Mouse (Mus musculus) gastrocnemius, adult 18-20 months (tissue): ENCODE measurements around the gene Elmo3. TPM values are rescaled to one million over a fixed set of nuclear protein-coding genes. Genes with fewer than 3 reads are reported as not detected.

ENCODE experiments used
- DNase-seq: peaks from one replicate; pipeline ENCODE4 v3.0.0; 2021; ENCODE audit warnings: low spot score
- long read RNA-seq, 2 experiments: library from polyadenylated mRNA; stranded (forward); transcript quantifications; one replicate each; pipeline ENCODE4 v2.0.0; 2021
- total RNA-seq, 2 experiments: library from RNA; stranded (reverse); gene quantifications; 2 replicates each; pipeline ENCODE4 v1.2.3; 2021

Elmo3 gene
- total RNA-seq = 1 to 10 TPM; 1.3 to 2.2 TPM
- long read RNA-seq, experiment 1, partial matches to known transcripts = 0 of 3 reads
- long read RNA-seq, experiment 1, other reads (novel, unspliced or antisense) = 1 of 3 reads
- long read RNA-seq, experiment 2, partial matches to known transcripts = 2 of 5 reads
- long read RNA-seq, experiment 2, other reads (novel, unspliced or antisense) = 0 of 5 reads

GRCm38 (mm10) chr8:105305211-105306145 is at the start of gene Elmo3:
TSS of gene Elmo3 (plus strand) at chr8:105305601.
- DNase-seq = peak; percentile 33

GRCm38 (mm10) chr8:105257318-105258114 is 47.9 kb upstream of the Elmo3 start:
- no peak for DNase-seq

GRCm38 (mm10) chr8:105258911-105259720 is 46.3 kb upstream of the Elmo3 start:
- DNase-seq = no peak

- peak; percentile 64 for DNase-seq
These were observed 45.6 kb upstream of the Elmo3 start for GRCm38 (mm10) chr8:105259721-105260320.

- no peak for DNase-seq
These were observed 44.9 kb upstream of the Elmo3 start for GRCm38 (mm10) chr8:105260371-105261099.

GRCm38 (mm10) chr8:105261326-105261980 is 43.9 kb upstream of the Elmo3 start:
- no peak for DNase-seq

GRCm38 (mm10) chr8:105263244-105263912 is 42.0 kb upstream of the Elmo3 start:
- DNase-seq = no peak

- peak; percentile 64 for DNase-seq
These were observed 41.1 kb upstream of the Elmo3 start, which contains the start of the genes Tradd and Fbxl8 for GRCm38 (mm10) chr8:105264024-105264982. TSS of gene Tradd (minus strand) at chr8:105264609. TSS of gene Fbxl8 (plus strand) at chr8:105264648.

- no peak for DNase-seq
These were observed 40.3 kb upstream of the Elmo3 start for GRCm38 (mm10) chr8:105265128-105265527.

- no peak for DNase-seq
These were observed 38.6 kb upstream of the Elmo3 start for GRCm38 (mm10) chr8:105266775-105267174.

- DNase-seq = no peak
These were observed 36.9 kb upstream of the Elmo3 start for GRCm38 (mm10) chr8:105268342-105269074.

- no peak for DNase-seq
These were observed 36.3 kb upstream of the Elmo3 start for GRCm38 (mm10) chr8:105269075-105269458.

- peak; percentile 74 for DNase-seq
These were observed 35.9 kb upstream of the Elmo3 start, which contains the start of gene Hsf4 for GRCm38 (mm10) chr8:105269461-105269947. TSS of gene Hsf4 (plus strand) at chr8:105269801.

GRCm38 (mm10) chr8:105270101-105270915 is 35.1 kb upstream of the Elmo3 start:
- DNase-seq = no peak

- no peak for DNase-seq
These were observed 34.5 kb upstream of the Elmo3 start for GRCm38 (mm10) chr8:105270916-105271186.

- no peak for DNase-seq
These were observed 30.0 kb upstream of the Elmo3 start for GRCm38 (mm10) chr8:105275387-105275786.
